Mouse (Mus musculus) left cerebral cortex, postnatal 25 days (tissue): ENCODE measurements around the gene Slc23a2. TPM values are rescaled to one million over a fixed set of nuclear protein-coding genes. Genes with fewer than 3 reads are reported as not detected.

Experiments
- DNase-seq, 2 experiments: peaks; one replicate each; pipeline ENCODE4 v3.0.0; 2022; ENCODE audit warnings: low spot score in 2 of 2, mixed read lengths in 1 of 2
- intact Hi-C: fragments of 180-260 bp; cut with DNase I; formaldehyde crosslinking; loops from one replicate; pipeline ENCODE4 v1.15.1; 2025
- total RNA-seq, 2 experiments: library from RNA; stranded (reverse); gene quantifications; 2 replicates each; pipeline ENCODE4 v1.2.3; 2021

Gene Slc23a2
- 100 to 1,000 TPM; 134 to 144 TPM for total RNA-seq

- DNase-seq, result peak; percentile 58 to 64
- intact Hi-C loops, result loop anchor here (5.0 to 10.0 kb wide), 3 partner anchors 77 to 320 kb away; no protein-coding TSS in a partner anchor
Observed at GRCm38 (mm10) chr2:132144971-132145691, at the start of gene Slc23a2. Gene Slc23a2 (minus strand): TSS chr2:132145108.

GRCm38 (mm10) chr2:132190602-132191161 is 45.8 kb upstream of the Slc23a2 start:
- intact Hi-C loops, result no loop called here
- DNase-seq, result no peak

GRCm38 (mm10) chr2:132183874-132184273 is 39.0 kb upstream of the Slc23a2 start:
- DNase-seq, result no peak
- intact Hi-C loops, result no loop called here

GRCm38 (mm10) chr2:132180463-132181205 is 35.7 kb upstream of the Slc23a2 start:
- no peak for DNase-seq
- intact Hi-C loops, result no loop called here

- DNase-seq, result no peak
- intact Hi-C loops, result no loop called here
Observed at GRCm38 (mm10) chr2:132179371-132179770, 34.5 kb upstream of the Slc23a2 start.

GRCm38 (mm10) chr2:132177406-132177805 is 32.5 kb upstream of the Slc23a2 start:
- intact Hi-C loops, result no loop called here
- DNase-seq, result no peak

GRCm38 (mm10) chr2:132176289-132176848 is 31.5 kb upstream of the Slc23a2 start:
- DNase-seq, result peak in 1 of 2 experiments; percentile 56
- intact Hi-C loops, result no loop called here

GRCm38 (mm10) chr2:132174048-132174447 is 29.1 kb upstream of the Slc23a2 start:
- DNase-seq, result no peak
- intact Hi-C loops, result no loop called here

- DNase-seq, result no peak
- intact Hi-C loops, result no loop called here
Observed at GRCm38 (mm10) chr2:132171939-132172338, 27.0 kb upstream of the Slc23a2 start.

- intact Hi-C loops, result no loop called here
- DNase-seq, result no peak
Observed at GRCm38 (mm10) chr2:132169150-132169549, 24.2 kb upstream of the Slc23a2 start.

GRCm38 (mm10) chr2:132163626-132164025 is 18.7 kb upstream of the Slc23a2 start:
- intact Hi-C loops, result no loop called here
- DNase-seq, result no peak

GRCm38 (mm10) chr2:132157482-132157881 is 12.6 kb upstream of the Slc23a2 start:
- peak; percentile 46 to 57 for DNase-seq
- intact Hi-C loops, result no loop called here

GRCm38 (mm10) chr2:132152670-132153069 is 7.8 kb upstream of the Slc23a2 start:
- intact Hi-C loops, result no loop called here
- DNase-seq, result no peak

GRCm38 (mm10) chr2:132151592-132151991 is 6.7 kb upstream of the Slc23a2 start:
- DNase-seq, result no peak
- intact Hi-C loops, result no loop called here

GRCm38 (mm10) chr2:132150926-132151325 is 6.0 kb upstream of the Slc23a2 start:
- intact Hi-C loops, result no loop called here
- DNase-seq, result no peak

- intact Hi-C loops, result loop anchor here (10.0 kb wide), 1 partner anchor 322 kb away; no protein-coding TSS in a partner anchor
- no peak for DNase-seq
Observed at GRCm38 (mm10) chr2:132146502-132146901, 1.6 kb upstream of the Slc23a2 start.

GRCm38 (mm10) chr2:132143943-132144927 is 673 bp downstream of the Slc23a2 start:
- DNase-seq, result no peak
- intact Hi-C loops, result loop anchor here (5.0 to 10.0 kb wide), 3 partner anchors 78 to 319 kb away; no protein-coding TSS in a partner anchor

- no peak for DNase-seq
- intact Hi-C loops, result loop anchor here (5.0 to 10.0 kb wide), 3 partner anchors 80 to 318 kb away; no protein-coding TSS in a partner anchor
Observed at GRCm38 (mm10) chr2:132142606-132143005, 2.3 kb downstream of the Slc23a2 start.

- intact Hi-C loops, result loop anchor here (5.0 to 10.0 kb wide), 3 partner anchors 82 to 316 kb away; no protein-coding TSS in a partner anchor
- DNase-seq, result no peak
Observed at GRCm38 (mm10) chr2:132140536-132140935, 4.4 kb downstream of the Slc23a2 start.
